Mouse (Mus musculus) olfactory bulb, adult 2 months (tissue): ENCODE measurements at regions not wholly inside any gene's neighbourhood (a gene's known extent, or its start where the extent isn't known, plus 50 kb on each side); places are given as distances from the start of the nearest gene placed in this dataset.

Experiments
- CTCF ChIP-seq: fragments of 200-500 bp; IDR thresholded peaks from 2 replicates; pipeline ENCODE4 v1.5.1; 2012; ENCODE audit warnings: low read depth, mild to moderate bottlenecking, low read length, moderate library complexity; ENCODE audit not compliant: insufficient read depth
- POLR2A ChIP-seq: fragments of 200-500 bp; IDR thresholded peaks from 2 replicates; pipeline ENCODE4 v1.6.1; 2012; ENCODE audit warnings: mild to moderate bottlenecking, low read depth, low read length, moderate library complexity; ENCODE audit not compliant: insufficient read depth

DNA sequence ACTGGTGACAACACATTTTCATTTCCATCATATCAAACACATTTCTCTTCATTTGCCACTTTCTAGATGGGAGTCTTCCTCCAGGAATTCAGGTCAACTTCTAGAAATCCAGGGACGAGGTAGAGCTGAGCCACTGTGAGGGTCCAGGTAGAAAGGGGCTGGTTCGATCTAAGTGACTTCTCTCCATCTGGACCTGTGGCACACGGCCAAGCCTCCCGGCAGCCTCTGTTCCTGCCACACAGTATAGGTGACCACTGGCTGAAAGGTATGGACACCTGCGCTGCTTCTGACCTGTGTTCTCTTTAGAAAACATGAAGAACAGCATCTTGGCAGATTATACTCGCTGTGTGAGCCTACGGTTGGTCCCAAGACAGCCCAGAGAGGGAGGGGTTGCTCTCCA, 179.7 kb upstream of the Zfp618 start:
- TF ChIP-seq POLR2A: no peak
- TF ChIP-seq CTCF: no peak
